Mouse (Mus musculus): ENCODE data around the gene BC067074.
"Not testable (repeated sequence)": the region's sequence is repeated elsewhere in the genome, so short reads cannot be mapped to it uniquely, and the experiment has no call there.

BC067074 gene

GRCm38 (mm10) chr13:113377631-113378030 is 84.7 kb downstream of the BC067074 start:
- in situ Hi-C loops (cut with MboI), result no loop called here

GRCm38 (mm10) chr13:113378980-113379410 is 86.0 kb downstream of the BC067074 start:
- in situ Hi-C loops (cut with MboI), result no loop called here

DNA sequence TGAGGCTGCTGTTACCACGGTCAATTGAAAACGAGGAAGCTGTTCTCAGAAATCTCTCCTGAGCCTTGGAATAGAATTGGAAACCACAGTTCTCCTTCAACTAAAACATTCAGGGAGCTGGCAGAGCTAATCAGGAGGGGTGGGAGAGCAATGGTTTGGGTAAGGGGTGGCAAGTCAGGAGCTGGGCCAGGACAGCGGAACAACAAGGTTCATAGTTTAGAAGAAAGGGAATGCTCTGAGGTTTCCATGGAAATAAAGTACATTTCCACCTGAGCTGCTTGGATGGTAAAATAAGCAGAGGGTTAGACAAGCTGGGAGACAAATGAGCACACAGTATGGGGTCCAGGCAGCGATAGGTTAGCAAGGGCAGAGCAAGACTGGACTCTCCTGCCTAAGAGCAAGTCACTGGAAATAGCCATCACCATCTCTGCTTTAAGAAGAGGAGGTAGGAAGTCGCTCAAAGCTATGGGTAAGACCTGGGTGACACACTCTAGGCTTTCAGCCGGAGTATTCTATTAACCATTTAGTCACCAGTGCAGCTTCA is 86.9 kb downstream of the BC067074 start:
- in situ Hi-C loops (cut with MboI), result no loop called here

GRCm38 (mm10) chr13:113381710-113382109 is 88.8 kb downstream of the BC067074 start:
- in situ Hi-C loops (cut with MboI), result no loop called here

DNA sequence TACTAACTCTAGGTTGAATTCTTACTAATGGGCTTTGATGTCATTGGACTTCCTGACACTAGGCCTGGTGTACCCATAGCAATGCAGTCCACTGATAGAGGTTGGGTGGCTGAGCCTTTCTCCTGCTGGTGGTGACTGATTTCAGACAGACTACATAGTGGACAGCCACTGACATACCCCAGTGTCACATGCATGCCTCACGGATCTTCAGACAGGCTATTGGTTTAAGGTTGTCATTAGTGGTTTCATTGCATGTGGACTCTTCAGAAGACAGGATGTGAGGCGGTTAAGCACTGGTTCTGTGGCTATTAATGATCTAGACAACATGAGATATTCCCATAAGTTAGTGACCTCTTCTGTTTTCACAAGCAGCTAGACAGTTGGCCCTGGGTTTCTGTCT is 89.2 kb downstream of the BC067074 start:
- in situ Hi-C loops (cut with MboI), result no loop called here

GRCm38 (mm10) chr13:113382770-113383169 is 89.8 kb downstream of the BC067074 start:
- in situ Hi-C loops (cut with MboI), result not testable (repeated sequence)

DNA sequence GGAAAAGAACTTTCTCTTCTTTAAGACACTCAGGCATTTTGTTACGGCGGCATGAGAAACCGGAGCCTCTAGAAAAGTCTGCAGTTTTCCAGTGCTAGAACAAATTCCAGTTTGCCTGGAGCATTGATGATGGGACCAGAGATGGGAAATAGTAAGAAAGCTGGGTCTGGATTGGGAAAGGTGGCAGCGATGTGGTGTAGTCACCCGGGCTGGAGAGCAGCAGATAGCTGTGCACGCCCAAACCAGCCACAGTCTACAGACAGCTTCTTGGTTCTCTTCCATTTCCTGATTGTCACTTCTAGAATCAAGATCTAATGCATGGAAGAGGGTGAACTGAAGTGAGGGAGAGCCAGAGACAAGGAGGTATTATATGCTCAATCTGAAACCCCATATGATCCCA is 100.4 kb downstream of the BC067074 start:
- in situ Hi-C loops (cut with MboI), result no loop called here

GRCm38 (mm10) chr13:113394591-113394990 is 101.6 kb downstream of the BC067074 start:
- in situ Hi-C loops (cut with MboI), result no loop called here

GRCm38 (mm10) chr13:113397006-113397520 is 104.1 kb downstream of the BC067074 start:
- in situ Hi-C loops (cut with MboI), result no loop called here

DNA sequence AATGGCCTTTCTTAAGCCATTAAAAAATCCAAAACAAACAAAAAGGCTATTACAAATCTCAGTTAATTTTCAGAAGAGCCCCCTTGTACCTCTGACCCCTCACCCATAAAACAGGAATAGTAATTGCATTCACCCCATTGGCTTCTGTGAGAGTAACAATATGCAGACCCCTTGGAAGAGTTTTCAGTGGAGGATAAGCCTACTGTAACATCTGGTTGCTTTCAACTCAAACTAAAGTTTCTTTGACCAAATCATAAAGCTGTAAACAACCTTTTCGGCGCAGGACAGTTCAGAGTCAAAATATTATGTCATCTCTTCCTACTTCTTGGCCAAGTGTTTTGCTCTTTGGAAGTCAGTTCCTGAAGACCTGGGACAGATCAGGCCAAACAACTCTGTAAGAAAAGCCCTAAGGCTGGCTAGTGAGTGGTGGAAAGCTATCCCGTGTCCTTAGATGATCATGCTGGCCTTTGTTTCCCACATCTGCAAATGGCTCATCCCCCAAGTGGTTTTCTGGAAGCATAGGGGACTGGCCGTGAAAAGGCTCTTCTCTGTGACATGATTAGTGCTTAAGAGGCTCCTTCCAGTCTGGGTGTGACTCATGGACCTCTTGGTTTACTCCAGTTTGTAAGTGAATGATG is 108.5 kb downstream of the BC067074 start:
- in situ Hi-C loops (cut with MboI), result no loop called here

DNA sequence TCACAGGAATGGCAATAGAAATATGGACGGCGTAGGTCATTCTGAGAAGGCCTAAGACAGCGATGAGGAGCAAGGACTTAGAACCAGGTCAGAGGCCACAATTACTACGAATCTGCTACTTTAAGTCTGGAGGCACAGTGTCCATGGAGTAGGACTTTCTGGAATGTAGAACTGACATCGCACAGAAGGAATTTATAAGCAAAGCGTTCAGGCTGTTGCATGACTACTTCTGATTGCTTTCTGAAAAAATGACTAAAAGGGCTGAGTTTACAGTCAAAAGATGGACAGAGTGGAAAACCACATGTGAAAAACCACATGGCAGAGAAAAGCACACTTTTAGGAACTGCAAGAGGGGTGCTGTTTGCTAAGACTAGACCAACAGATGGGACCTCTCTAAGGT is 110.7 kb downstream of the BC067074 start:
- in situ Hi-C loops (cut with MboI), result no loop called here

DNA sequence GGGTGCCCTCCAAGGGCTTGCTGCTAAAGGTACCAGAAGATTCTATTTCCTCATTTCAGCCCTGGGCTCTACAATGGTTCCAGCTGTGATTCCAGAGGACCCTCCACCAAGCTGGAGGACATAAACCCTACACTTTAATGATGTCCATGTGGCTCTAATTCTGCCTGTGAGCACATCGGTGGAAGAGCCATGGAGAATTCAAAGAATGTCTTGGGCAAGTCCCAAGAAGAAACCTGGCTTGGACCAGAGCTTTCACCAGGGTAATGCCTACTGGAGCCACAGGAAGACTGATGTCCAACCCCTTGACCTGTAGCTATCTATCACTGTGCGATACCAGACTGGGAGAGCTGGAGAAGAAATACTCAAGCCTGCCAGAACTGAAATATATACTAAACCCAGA is 111.2 kb downstream of the BC067074 start:
- in situ Hi-C loops (cut with MboI), result no loop called here

DNA sequence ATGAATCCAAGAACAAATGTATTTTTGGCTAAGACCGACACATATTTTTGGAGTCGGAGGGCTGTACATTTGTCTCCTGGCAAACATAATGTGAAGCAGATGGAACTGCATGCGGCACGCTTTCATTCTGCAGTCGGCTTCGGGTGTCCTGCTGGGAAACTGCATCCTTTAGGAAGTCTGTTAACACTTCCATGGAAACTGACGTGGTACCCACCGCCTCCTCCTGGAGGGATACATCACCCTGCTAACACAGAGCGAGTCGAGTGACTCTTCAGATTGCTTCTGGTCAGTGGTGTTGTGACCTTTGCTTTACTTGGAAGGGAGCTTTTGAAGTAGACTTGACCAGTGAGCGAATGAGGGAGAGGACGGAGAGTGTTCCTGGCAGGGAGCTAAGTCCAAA is 117.0 kb downstream of the BC067074 start:
- in situ Hi-C loops (cut with MboI), result no loop called here

- in situ Hi-C loops (cut with MboI), result no loop called here
These were observed 122.6 kb downstream of the BC067074 start for GRCm38 (mm10) chr13:113415527-113415926.

- in situ Hi-C loops (cut with MboI), result no loop called here
These were observed 124.0 kb downstream of the BC067074 start for GRCm38 (mm10) chr13:113416986-113417385.

DNA sequence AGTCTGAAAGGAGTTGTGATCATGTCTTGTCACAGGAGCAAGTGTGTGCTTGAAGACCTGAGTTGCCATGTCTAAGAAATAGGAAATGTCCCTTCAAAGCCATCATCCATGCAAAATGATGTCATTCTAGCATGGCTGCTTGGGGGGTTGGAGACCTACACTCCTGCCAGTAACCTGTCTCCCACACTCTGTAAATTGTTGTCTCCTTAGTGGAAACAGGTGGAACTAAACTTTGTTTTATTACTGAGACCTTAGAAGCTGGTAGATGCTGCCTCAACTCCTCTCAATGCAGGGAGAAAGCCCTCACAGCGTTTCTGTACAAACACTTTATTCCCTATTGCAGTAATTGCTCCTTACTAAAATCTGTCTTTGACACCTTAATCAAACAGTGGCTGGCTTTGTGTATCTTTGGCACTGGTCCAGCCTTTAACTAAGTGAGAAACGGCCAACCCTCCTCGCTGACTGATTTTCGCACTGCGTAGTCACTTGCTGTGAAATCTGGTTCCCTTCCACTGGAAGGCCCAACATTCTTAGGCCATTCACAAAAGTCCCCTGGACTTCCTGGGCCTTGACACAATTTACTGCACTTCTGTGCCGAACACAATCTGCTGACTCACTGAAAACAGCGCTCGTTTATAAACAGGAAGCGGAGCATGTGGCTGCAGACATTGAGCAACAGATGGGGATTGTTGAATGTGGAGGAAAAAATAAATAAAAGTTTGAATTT is 125.0 kb downstream of the BC067074 start:
- in situ Hi-C loops (cut with MboI), result no loop called here

DNA sequence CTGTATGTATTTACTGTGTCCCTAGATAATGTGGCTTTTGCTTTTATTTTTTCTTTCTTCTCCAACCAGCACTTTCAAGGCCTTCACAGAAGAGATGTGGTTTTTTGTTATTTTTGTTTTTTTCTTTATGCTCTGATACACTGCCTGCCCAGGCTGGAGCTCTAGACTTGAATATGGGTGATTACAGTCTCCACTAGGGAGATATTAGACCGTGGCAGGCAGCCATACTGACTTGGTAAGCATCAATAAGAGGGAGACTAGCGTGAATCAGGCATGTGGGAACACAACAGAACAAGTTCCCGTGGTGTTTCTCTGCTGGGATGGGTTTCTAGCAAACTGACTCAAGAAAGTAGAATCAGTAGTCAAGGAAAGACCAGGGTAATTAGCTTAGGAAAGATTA is 125.7 kb downstream of the BC067074 start:
- in situ Hi-C loops (cut with MboI), result no loop called here

DNA sequence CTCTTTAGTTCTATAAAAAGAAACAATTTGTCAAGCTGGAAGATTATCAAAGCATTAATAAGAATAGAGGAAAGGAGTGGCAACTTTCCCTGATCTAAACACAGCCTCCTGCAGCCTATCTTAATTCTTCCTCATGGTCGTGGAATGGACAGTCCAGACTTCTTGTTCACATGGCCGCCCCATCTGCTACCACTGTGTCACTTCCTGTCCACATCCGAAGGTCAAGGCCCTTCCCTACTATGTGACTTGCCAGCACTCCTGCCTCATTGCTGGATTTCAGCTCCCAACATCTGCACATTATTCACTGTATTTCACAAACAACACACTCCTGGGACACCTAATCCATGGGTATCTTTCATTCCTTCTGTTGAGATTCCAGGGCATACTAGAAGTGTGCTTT is 128.5 kb downstream of the BC067074 start:
- in situ Hi-C loops (cut with MboI), result no loop called here

DNA sequence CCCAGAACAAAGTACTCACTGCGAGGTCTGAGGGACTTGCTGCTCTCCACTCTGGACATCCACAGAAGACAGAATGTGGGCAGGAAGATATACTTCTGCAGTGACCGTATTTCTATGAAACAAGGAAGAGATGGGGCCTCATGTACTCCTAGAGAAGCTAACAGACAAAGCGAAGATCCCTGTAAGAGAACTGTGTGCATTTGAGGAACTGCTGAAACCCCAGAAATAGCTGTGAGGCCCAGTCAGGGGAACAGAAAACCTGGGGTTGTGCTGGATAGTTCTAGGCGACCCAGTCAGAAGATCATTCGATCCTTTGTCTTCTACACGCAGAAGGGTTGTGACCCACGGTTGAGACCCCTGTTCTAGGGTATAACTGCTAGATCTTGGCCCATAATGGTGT is 130.9 kb downstream of the BC067074 start:
- in situ Hi-C loops (cut with MboI), result no loop called here

- in situ Hi-C loops (cut with MboI), result no loop called here
These were observed 132.9 kb downstream of the BC067074 start for GRCm38 (mm10) chr13:113425907-113426306.

All from mature B cell (primary cell).